Mouse (Mus musculus): ENCODE results near the gene Arl4c. TPM values are rescaled to one million over a fixed set of nuclear protein-coding genes. Genes with fewer than 3 reads are reported as not detected.
"Not testable (repeated sequence)": the region's sequence is repeated elsewhere in the genome, so short reads cannot be mapped to it uniquely, and the experiment has no call there.

The Arl4c gene
- polyA plus RNA-seq, 1 experiment from 2014 or later: 16.0 TPM

DNA sequence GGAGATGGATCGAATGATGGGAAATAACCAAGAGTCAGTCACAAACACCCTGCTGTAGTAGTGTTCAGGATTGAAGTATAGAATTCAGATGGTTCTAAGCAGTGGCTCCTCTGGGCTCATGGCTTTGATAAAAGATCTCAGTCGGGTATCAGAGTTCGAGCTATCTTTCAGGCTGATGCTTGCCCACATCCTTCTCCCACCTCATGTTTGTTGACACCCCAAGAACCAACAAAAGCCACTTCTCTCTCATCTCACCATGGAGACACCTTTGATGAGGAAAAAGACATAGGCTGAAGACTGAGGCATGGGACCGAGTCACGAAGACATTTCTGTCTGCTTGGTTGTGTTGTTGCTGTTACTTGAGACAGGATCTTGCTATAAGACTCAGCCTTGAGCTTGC lies 57.6 kb downstream of the Arl4c start:
- Histone ChIP-seq H3K9me3 (no peaks in the 10 kb centered on the region), H3K27ac (no peak overlapping the region), H3K4me3 (no peak overlapping the region), H3K27me3 (ENCODE audit: insufficient read depth, poor library complexity, severe bottlenecking) (no peaks in the 10 kb centered on the region), H3K36me3 (no peaks in the 10 kb centered on the region), H3K4me1 (peaks cover 28% of the 10 kb centered on the region)
- 81% methylated on average over 5 of the region's 5 CpGs for WGBS
- no peak for DNase-seq (ENCODE audit: low spot score)

- Histone ChIP-seq H3K4me1 (peaks cover 37% of the 10 kb centered on the region), H3K36me3 (no peaks in the 10 kb centered on the region), H3K9me3 (no peaks in the 10 kb centered on the region), H3K27ac (no peak overlapping the region), H3K4me3 (no peak overlapping the region), H3K27me3 (ENCODE audit: insufficient read depth, poor library complexity, severe bottlenecking) (no peaks in the 10 kb centered on the region)
- DNase-seq (ENCODE audit: low spot score): no peak
- WGBS: 81% methylated on average over 5 of the region's 5 CpGs
These were observed 58.7 kb downstream of the Arl4c start for GRCm38 (mm10) chr1:88643181-88643823.

DNA sequence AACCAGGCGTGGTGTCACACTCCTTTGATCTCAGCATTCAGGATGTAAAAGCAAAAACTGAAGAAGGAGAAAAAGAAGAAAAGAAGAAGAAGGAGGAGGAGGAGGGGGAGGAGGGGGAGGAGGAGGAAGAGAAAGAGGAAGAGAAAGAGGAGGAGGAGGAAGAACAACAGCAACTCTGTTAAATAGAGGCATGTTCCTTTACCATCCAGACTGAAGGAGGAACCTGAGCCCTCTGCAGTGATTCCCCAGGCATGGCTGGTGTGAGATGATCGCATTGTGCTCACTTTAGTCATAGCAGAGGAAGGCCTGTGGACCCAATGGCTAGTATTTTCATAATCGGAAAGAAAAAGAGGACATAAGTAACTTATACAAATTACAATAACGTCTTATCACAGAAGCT lies 59.3 kb downstream of the Arl4c start:
- Histone ChIP-seq H3K4me3 (no peak overlapping the region), H3K36me3 (no peaks in the 10 kb centered on the region), H3K27me3 (ENCODE audit: insufficient read depth, poor library complexity, severe bottlenecking) (no peaks in the 10 kb centered on the region), H3K4me1 (peaks cover 37% of the 10 kb centered on the region), H3K27ac (no peak overlapping the region), H3K9me3 (no peaks in the 10 kb centered on the region)
- no peak for DNase-seq (ENCODE audit: low spot score)
- 80% methylated on average over 4 of the region's 4 CpGs for WGBS

DNA sequence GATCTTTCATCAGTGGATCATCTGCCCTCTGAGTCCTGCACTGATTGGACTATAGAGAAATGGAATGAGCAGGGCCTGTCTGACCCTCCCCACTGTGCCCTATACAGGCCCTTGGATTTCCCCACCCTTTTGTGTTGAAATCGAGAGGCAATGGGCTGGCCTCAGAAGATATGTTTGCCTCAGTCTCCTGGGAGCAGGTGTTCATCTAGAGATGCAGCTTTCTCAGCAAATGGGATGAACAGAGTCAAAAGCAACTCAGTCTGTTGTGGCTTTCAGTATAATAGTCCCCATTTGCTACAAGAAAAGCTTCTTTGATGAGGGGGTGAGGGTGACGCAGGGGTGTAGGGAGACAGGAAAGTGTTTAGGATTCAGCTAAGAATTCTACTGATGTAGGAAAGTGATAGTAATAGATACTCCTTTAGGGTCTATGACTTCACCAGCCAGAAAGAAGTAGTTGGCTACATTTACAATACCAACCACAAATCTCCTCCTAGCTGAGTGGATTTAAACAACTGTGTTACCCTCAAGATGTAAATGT lies 60.3 kb downstream of the Arl4c start:
- Histone ChIP-seq H3K36me3 (no peaks in the 10 kb centered on the region), H3K27ac (no peak overlapping the region), H3K27me3 (ENCODE audit: insufficient read depth, poor library complexity, severe bottlenecking) (no peaks in the 10 kb centered on the region), H3K4me1 (peaks cover 34% of the 10 kb centered on the region), H3K4me3 (no peak overlapping the region), H3K9me3 (no peaks in the 10 kb centered on the region)
- no peak for DNase-seq (ENCODE audit: low spot score)
- WGBS: 78% methylated on average over 2 of the region's 2 CpGs

- no peaks in the 10 kb centered on the region for H3K36me3 ChIP-seq
- H3K4me3 ChIP-seq: no peak overlapping the region
- peaks cover 30% of the 10 kb centered on the region for H3K4me1 ChIP-seq
- no peaks in the 10 kb centered on the region for H3K9me3 ChIP-seq
- DNase-seq (ENCODE audit: low spot score): no peak
- no peaks in the 10 kb centered on the region for H3K27me3 ChIP-seq (ENCODE audit: insufficient read depth, poor library complexity, severe bottlenecking)
- WGBS: 87% methylated on average over 3 of the region's 3 CpGs
- H3K27ac ChIP-seq: no peak overlapping the region
These were observed 60.8 kb downstream of the Arl4c start for GRCm38 (mm10) chr1:88641194-88641593.

GRCm38 (mm10) chr1:88639432-88640281 lies 62.4 kb downstream of the Arl4c start:
- DNase-seq (ENCODE audit: low spot score): peak; percentile 78
- no peaks in the 10 kb centered on the region for H3K27me3 ChIP-seq (ENCODE audit: insufficient read depth, poor library complexity, severe bottlenecking)
- WGBS: 13% methylated on average over 10 of the region's 10 CpGs
- peak overlapping the region; percentile 29; the same call in 1 of the 2 replicates for H3K4me3 ChIP-seq
- peak overlapping the region; percentile 71 for H3K27ac ChIP-seq
- peaks cover 28% of the 10 kb centered on the region for H3K4me1 ChIP-seq
- no peaks in the 10 kb centered on the region for H3K9me3 ChIP-seq
- no peaks in the 10 kb centered on the region for H3K36me3 ChIP-seq

DNA sequence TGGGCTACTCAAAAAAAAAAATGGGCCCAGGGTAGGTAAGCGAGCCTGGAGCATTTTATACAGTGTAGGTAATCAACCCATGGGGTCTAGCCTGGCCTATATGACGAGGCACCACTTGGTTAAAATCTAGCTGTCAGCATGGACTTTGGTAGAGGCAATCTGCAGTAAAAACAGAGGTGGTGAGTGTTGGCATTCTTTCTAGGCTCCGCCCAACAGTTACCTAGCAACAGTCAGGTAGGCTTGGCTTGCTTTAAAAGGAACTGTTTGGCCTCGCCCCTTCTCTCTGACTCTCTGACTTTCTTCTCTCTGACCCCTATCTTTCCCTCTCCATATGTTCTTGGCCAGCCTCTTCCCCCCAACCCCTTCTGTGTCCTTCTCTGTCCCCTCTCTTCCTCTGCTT lies 63.4 kb downstream of the Arl4c start:
- no peak for DNase-seq (ENCODE audit: low spot score)
- 65% methylated on average over 4 of the region's 4 CpGs for WGBS
- Histone ChIP-seq H3K27ac (no peak overlapping the region; the same call in 1 of the 2 replicates), H3K4me1 (peaks cover 28% of the 10 kb centered on the region), H3K36me3 (no peaks in the 10 kb centered on the region), H3K9me3 (no peaks in the 10 kb centered on the region), H3K27me3 (ENCODE audit: insufficient read depth, poor library complexity, severe bottlenecking) (no peaks in the 10 kb centered on the region), H3K4me3 (no peak overlapping the region)

GRCm38 (mm10) chr1:88636579-88637161 lies 65.4 kb downstream of the Arl4c start:
- H3K4me3 ChIP-seq; DNase-seq (ENCODE audit: low spot score); H3K9me3 ChIP-seq; H3K36me3 ChIP-seq; H3K27ac ChIP-seq; H3K27me3 ChIP-seq (ENCODE audit: insufficient read depth, poor library complexity, severe bottlenecking): not testable (repeated sequence)
- WGBS: 63% methylated on average over 2 of the region's 2 CpGs
- H3K4me1 ChIP-seq: peaks cover 28% of the 10 kb centered on the region

- H3K27me3 ChIP-seq (ENCODE audit: insufficient read depth, poor library complexity, severe bottlenecking): no peaks in the 10 kb centered on the region
- DNase-seq (ENCODE audit: low spot score): no peak
- no peak overlapping the region for H3K4me3 ChIP-seq
- 73% methylated on average over 12 of the region's 12 CpGs for WGBS
- no peaks in the 10 kb centered on the region for H3K9me3 ChIP-seq
- H3K36me3 ChIP-seq: no peaks in the 10 kb centered on the region
- H3K4me1 ChIP-seq: peaks cover 28% of the 10 kb centered on the region
- H3K27ac ChIP-seq: peak overlapping the region; percentile 22; the same call in 1 of the 2 replicates
These were observed 66.4 kb downstream of the Arl4c start for GRCm38 (mm10) chr1:88635659-88636058.

DNA sequence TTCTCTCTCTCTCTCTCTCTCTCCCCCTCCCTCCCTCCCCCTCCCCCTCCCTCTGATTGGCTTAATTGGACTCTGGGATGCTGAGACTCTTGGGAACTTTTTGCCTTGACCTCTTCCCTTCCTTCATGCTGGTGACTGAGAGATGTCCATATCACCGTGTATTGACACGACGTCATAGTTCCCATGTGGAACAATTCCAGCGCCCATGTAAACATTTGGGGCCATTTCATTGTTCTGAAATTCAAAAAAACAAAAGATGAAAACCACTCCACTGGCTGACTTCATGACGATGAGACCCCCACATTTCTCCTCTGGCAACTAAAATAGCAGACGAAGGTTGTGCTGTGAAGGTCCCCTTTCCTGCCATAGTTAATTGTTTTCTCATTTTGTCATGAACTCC lies 69.2 kb downstream of the Arl4c start:
- H3K27me3 ChIP-seq (ENCODE audit: insufficient read depth, poor library complexity, severe bottlenecking): no peaks in the 10 kb centered on the region
- peaks cover 7% of the 10 kb centered on the region; the same call in 1 of the 2 replicates for H3K4me1 ChIP-seq
- no peak for DNase-seq (ENCODE audit: low spot score)
- H3K4me3 ChIP-seq: no peak overlapping the region
- H3K9me3 ChIP-seq: no peaks in the 10 kb centered on the region
- no peak overlapping the region for H3K27ac ChIP-seq
- no peaks in the 10 kb centered on the region for H3K36me3 ChIP-seq
- WGBS: 76% methylated on average over 6 of the region's 6 CpGs

- Histone ChIP-seq H3K9me3 (no peaks in the 10 kb centered on the region), H3K27me3 (ENCODE audit: insufficient read depth, poor library complexity, severe bottlenecking) (no peaks in the 10 kb centered on the region), H3K36me3 (no peaks in the 10 kb centered on the region), H3K4me3 (no peak overlapping the region), H3K27ac (0 out of 2 replicates have a peak overlapping the region, but pooled peaks have one; percentile 42), H3K4me1 (peaks cover 4% of the 10 kb centered on the region)
- 35% methylated on average over 2 of the region's 2 CpGs for WGBS
- no peak for DNase-seq (ENCODE audit: low spot score)
These were observed 72.0 kb downstream of the Arl4c start for GRCm38 (mm10) chr1:88629966-88630488.

- Histone ChIP-seq H3K36me3 (no peaks in the 10 kb centered on the region), H3K4me3 (no peak overlapping the region), H3K27ac (no peak overlapping the region), H3K4me1 (peaks cover 13% of the 10 kb centered on the region), H3K27me3 (ENCODE audit: insufficient read depth, poor library complexity, severe bottlenecking) (no peaks in the 10 kb centered on the region), H3K9me3 (no peaks in the 10 kb centered on the region)
- WGBS: 53% methylated on average over 1 of the region's 1 CpGs
- DNase-seq (ENCODE audit: low spot score): no peak
These were observed 76.8 kb downstream of the Arl4c start for GRCm38 (mm10) chr1:88625190-88625589.

- Histone ChIP-seq H3K27ac (no peak overlapping the region), H3K4me1 (peaks cover 13% of the 10 kb centered on the region), H3K4me3 (no peak overlapping the region), H3K27me3 (ENCODE audit: insufficient read depth, poor library complexity, severe bottlenecking) (no peaks in the 10 kb centered on the region), H3K36me3 (no peaks in the 10 kb centered on the region), H3K9me3 (no peaks in the 10 kb centered on the region)
- no peak for DNase-seq (ENCODE audit: low spot score)
- WGBS: 88% methylated on average over 4 of the region's 4 CpGs
These were observed 77.6 kb downstream of the Arl4c start for GRCm38 (mm10) chr1:88624376-88624775.
